Mouse (Mus musculus) colon, adult 2 months (tissue): Measurements from ENCODE around the gene Adamts2. TPM values are rescaled to one million over a fixed set of nuclear protein-coding genes. Genes with fewer than 3 reads are reported as not detected.

Experiments
- polyA plus RNA-seq: library from polyadenylated mRNA; depleted of rRNA; stranded (reverse); fragments of >200 nt; gene quantifications from 2 replicates; pipeline ENCODE4 v1.2.3, GENCODE M21; 2012; rRNA removed

Gene Adamts2
- polyA plus RNA-seq, result 13.7 and 15.7 TPM in 2 replicates

GRCm38 (mm10) chr11:50601641-50602355 lies at the start of gene Adamts2:
Gene Adamts2, plus strand, starts transcription at chr11:50602084.

GRCm38 (mm10) chr11:50827010-50827953 lies 225.4 kb downstream of the Adamts2 start, which contains the start of gene Zfp354c:
Gene Zfp354c, minus strand, starts transcription at chr11:50827724.

GRCm38 (mm10) chr11:50841023-50841735 lies 239.3 kb downstream of the Adamts2 start, which contains the start of gene Zfp879:
Gene Zfp879, minus strand, starts transcription at chr11:50841552.

GRCm38 (mm10) chr11:50850177-50850735 lies 248.4 kb downstream of the Adamts2 start, which contains the start of gene Grm6:
Gene Grm6, plus strand, starts transcription at chr11:50850685.

Other genes starting within 250 kb of the Adamts2 start
- gene Cby3, start 247.6 kb upstream of the Adamts2 start, polyA plus RNA-seq, result not detected in 2 replicates
- 21.4 and 25.9 TPM in 2 replicates for gene Hnrnph1, start 225.1 kb upstream of the Adamts2 start, polyA plus RNA-seq
- 13.7 and 14.7 TPM in 2 replicates for gene Rufy1, start 171.0 kb upstream of the Adamts2 start, polyA plus RNA-seq
- gene Zfp354c, start 225.6 kb downstream of the Adamts2 start, polyA plus RNA-seq, result 0.90 and 0.93 TPM in 2 replicates
- 0.19 and 0.21 TPM in 2 replicates for gene Zfp879, start 239.5 kb downstream of the Adamts2 start, polyA plus RNA-seq
- gene Grm6, start 248.6 kb downstream of the Adamts2 start, polyA plus RNA-seq, result 0.08 and 0.12 TPM in 2 replicates